Mouse (Mus musculus) Muller cell, postnatal 12 days (primary cell): ENCODE results near the gene Cdkn1a.
"Not testable (repeated sequence)": the region's sequence is repeated elsewhere in the genome, so short reads cannot be mapped to it uniquely, and the experiment has no call there.

Experiments
- DNase-seq: peaks from one replicate; pipeline ENCODE4 v3.0.0-alpha.2; 2015; ENCODE audit errors: inconsistent ontology term

Cdkn1a gene

DNA sequence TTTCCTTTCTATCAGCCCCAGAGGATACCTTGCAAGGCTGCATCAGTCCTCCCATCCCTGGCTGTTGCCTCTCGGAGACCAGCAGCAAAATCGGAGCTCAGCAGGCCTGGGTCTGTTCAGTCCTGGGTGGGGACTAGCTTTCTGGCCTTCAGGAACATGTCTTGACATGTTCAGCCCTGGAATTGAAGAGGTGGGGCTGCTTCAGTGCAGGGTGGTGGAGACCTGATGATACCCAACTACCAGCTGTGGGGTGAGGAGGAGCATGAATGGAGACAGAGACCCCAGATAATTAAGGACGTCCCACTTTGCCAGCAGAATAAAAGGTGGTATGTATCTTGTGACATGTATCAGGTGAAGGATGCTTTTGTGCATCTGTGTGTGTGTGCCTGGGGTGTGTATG lies at the start of gene Cdkn1a:
Gene Cdkn1a, plus strand, starts transcription at position 201 of the 400 bp plus-strand sequence.
- peak; percentile 57 for DNase-seq

DNA sequence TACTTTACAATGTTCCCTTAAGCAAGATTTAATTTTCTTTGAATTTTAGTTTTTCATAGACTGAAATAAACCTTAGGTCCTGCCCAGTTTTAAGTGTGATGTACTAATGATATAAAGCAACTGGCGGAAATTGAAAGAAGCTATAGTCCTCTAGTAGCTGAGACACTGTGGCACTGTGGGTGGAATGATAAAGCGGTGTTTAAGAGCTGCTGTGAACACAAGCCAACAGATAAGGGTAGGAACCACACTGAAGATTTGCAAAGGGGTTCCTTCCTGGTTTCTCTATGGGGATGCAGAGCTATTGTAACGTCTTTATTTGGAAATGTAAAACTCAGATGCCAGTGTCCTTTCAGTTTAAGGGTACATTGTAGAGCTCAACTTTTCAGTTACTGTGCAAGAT lies 49.1 kb upstream of the Cdkn1a start:
- not testable (repeated sequence) for DNase-seq

DNA sequence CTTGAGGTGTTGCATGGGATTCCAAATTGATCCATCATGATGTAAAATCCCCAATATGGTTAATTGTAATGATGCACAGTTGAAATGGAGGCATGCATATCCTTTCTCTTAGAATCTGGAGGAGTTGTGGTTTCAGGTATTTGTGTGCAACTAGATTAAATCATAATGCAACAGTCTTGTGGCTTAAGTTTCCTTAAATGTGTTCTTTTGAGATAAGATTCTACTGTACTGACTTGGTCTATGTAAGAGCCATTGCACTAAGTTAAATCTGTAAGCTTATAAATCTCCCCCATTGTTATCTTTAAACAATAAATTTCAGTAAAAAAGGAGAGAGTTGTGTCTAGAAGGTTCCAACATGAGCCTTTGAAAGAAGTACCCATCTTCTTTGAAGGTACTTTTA lies 48.2 kb upstream of the Cdkn1a start:
- no peak for DNase-seq

DNA sequence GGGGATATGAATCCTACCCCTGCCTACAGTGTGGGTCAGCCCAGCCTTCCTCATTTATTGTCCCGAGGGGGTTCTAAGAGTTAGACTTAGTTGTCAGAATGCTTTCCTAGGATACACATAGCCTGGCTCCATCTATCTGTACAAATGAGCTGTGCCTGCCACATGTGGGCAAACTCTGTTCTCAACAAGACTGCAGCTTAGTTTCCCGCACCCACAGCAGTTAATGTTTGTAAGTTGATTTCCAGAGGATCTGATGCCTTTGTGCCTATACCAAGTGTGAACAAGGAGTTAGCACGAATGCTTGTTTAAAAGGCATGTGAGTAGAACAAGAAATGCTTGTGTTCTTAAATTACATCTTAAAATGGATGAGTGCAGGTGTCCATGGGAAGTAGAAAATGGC lies 47.2 kb upstream of the Cdkn1a start:
- no peak for DNase-seq

DNA sequence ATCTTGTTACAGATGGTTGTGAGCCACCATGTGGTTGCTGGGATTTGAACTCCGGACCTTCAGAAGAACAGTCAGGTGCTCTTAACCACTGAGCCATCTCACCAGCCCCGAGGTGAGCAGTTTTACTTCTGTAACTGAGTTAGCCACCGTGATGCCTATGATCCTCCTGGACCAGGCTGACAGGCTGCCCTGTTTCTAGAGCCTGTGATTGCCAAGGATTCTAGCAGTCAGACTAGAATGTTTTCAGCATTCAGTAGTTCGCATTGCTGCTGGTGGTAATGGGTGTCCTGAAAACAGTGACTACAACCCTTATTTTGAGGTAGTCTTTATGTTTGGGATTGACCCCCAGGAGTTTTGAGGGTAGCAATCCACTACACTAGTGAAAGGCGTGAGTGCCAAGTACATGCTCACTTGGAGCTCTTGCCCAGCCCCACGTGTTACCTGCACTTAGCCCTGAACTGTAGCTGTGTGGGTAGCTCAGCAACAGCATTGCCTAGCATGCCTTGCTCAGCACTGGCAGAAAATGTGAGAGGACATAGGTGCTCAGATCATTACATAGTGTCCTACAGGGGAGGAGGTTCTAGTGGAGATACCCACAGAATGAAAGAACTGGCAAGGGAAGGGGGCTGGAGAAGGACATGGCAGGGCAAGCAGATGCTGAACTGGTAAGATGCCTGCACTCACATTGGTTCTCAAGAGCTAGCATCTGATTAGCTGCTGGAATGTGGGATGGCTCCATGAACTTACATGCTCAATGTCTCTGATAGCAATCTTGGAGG lies 46.4 kb upstream of the Cdkn1a start:
- DNase-seq, result no peak

DNA sequence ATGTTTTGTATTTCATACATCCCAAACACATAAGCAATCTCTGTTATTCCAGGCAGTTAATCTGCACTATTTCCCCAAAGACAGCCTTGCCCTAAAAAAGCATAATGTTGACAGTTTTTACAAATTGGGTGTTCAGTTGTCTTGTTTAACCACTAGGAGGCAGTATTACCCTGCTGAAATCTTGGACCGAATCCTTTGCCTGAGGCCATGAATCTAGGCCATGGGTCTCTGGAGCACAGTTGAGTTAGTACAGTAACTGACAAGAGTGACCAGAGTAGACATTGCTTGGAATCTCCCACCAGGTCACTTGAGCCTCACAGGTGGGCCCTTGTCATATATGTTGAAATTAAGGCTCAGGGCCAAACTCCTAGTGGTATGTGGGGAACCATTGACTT lies 45.9 kb upstream of the Cdkn1a start:
- DNase-seq, result no peak

DNA sequence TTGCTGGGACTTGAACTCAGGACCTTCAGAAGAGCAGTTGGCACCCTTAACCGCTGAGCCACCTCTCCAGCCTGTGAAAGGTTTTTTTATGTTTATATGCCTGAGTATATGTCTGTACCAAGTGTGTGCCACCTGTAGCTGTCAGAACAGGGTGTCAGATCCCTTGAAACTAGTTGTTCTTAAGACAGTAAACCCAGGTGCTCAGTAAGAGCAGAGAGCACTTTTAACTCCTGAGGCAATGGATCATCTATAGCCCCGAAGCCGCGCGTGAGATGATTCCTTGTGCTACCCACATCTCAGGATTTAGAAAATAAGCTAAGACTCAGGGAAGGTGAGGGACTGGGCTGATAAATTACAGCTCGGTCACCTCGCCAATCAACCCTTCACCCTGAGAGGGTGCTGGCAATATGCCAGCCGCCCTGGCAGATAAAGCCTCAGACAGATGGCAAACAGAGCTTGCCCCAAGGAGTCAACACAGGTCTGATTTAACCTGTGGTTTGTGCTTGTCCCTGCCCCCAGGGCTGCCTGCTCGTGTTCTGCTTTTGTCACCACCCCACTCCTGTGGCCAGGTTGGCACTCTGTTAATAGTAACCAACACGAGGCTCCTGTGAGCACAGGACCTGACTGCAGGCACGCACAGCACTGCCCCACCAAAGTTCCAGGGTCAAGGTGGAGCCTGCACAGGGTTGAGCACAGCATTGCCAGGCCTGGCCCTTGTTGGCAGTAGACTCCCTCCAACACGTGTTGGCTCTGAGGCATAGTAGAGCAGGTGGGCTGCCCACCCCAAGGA lies 44.8 kb upstream of the Cdkn1a start:
- DNase-seq, result no peak

DNA sequence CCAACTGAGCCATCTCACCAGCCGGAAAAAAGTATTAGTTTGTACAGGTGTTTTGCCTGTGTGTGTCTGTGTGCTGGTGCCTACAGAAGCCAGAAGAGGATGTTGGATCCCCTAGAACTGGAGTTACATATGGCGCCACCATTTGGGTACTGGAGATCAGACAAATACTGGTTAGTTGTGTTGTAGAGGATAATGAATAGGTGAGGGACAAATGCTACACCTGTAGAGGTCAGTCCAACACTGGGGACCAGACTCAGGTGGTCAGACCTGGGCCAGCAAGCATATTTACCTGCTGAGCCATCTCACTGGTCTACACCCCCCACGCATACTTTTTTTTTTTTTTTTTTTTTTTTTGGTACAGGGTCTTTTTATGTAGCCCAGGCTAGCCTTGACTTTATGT lies 43.9 kb upstream of the Cdkn1a start:
- no peak for DNase-seq

DNA sequence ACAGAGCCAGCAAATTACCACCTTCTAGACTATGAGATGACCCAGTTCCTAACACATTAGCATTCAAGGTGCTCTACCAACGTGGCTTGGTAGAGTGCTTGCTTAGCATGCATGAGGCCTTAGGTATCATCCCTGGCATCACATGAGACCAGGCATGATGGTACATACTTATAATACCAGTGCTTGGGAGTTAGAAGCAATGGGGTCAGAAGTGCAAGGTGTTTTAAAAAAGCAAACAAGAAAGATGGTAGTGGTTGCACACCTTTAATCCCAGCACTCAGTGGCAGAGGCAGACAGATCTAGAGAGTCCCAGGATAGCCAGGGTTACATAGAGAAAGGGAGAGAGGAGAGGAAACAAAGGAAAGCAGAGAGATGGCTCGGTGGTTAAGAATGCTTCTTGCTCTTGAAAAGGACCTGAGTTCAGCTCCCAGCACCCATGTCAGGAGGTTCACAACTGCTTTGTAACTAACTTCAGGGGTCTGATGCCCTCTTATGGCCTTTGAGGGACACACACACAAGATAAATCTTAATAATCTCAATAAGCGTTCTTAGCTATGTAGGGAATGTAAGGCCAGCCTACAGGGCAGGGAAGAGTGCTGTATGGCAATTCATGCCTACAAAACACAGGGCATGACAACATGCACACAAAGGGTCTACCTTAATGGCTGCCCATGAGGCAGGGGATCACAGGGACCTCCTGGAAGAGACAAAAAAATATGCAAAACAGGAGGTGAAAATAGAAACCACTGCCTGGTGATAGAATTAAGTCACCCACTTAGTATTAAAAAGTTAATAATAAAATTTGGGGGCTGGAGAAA lies 42.9 kb upstream of the Cdkn1a start:
- DNase-seq, result no peak

DNA sequence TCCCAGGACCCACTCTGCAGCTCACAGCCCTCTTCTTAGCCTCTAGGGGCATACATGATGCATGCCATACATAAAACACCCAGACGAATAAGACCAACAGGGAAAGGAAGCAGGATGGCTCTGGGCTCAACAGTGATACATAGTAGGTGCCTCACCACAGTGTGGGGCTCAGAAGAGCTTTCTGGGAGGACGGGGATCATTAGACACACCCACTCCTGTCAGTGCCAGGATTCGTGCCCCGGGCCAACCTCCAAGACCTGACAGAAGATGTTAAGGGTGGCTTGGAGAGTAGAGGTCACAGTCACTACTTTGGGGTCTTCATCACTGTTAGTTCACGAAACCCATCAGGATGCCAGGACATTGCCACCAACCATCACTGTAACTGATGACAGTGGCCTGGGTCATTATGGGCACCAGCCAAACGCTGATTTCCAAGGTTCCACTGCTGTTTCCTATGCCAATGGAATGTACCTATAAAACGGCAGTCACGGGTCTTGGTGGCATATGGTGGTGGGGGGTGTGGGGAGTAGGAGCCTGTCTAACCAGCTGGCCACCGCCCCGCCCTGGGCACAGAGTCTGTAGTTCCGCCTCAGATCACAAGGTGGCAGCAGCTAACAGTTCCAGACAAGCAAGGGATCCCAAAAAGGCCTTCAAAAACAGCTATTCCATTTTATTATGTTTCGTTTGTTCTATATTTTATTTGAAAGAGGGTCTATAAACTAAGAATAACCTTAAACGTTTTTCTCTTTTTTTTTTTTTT lies 41.8 kb upstream of the Cdkn1a start:
- DNase-seq, result peak; percentile 83

DNA sequence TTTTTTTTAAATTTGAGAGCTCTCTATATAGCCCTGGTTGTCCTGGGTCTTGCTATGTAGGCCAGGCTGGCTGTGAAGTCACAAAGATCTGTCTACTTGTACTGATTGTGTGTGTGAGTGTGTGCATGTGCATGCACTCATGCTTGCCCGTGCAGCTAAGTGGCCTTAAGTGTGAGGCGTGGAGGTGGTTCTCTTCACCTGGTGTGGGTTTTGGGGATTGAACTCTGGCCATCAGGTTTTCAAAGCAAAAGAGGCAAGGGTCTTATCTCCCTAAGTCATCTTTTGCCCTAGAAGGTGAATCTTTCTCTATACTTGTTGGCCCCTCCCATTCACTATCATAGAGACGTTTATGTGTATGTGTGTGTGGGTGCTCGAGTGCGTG lies 41.3 kb upstream of the Cdkn1a start:
- DNase-seq, result no peak

DNA sequence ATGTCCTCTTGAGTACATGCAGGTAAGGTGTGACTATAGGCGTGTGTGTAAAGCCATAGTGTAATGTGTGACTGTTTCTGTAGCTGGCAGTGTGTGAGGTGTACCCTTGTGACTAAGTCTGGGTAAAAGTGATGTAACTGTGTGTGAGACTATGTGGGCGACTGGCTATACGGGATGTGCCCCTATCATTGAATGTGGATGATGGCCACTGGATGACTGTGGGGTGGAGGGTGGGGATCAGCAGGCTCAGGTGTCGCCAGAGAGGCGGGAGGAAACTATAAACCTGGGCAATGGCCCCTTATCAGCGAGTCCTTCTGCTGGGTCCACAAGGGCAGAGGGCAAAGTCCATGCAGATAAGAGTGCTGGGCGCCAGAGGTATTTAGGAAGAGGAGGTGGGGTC lies 40.9 kb upstream of the Cdkn1a start:
- DNase-seq, result no peak

DNA sequence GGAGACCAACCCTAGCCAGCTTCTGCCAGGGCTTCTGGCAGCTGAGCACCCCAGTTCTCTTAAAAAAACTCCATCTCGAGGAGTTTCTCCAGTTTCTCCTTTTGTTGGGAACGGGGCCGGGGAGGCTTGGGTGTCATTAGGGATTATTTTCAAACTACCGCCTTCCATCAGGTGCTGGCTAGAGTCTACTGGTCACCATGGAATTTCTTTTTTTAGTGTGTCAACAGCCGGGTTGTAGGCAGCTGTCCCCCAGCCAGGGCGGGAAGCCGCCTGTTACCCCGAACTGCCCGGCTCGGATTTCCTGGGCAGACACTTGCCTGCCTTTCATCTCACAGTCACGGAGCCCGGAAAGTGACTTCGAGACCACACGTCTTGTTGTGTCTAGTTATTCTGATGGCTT lies 40.0 kb upstream of the Cdkn1a start:
- DNase-seq, result no peak

DNA sequence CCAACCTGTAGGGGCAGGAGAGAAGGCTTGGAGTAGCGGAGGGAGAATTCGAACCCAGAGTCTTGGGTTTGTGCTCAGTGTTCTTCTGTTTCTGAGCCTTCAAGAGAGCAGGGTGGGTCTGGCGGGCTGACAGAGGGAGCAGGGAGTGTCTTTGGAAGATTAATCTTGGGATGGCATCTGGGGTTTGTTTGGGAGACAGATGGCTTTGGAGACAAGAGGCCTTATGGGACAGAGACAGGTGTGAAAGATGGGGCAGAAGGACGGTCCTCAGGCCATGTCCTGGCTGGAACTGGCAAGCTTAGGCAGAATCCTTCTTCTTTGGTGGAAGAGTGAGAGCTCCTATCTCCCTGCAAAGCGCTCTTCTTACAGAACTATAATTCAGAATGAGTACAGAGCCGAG lies 37.7 kb upstream of the Cdkn1a start:
- DNase-seq, result no peak

DNA sequence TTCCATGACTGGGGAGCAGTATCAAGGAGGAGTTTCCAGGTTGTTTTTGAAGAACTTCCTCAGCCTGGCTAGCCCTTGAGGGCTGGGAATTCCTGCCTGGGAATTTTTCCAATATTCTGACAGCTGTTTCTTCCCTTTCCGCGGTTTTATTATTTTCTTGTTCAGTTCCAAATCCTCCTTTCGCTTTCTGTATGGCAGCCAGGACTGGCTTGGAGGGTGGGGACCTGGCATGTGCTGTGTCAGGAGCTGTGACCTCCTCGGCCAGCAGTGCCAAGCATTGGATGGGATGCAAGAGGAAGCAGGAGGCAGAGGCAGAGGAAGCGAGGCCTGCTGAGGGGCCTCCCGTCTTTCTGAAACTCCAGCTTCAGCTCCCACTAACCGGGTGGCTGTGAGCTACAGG lies 36.9 kb upstream of the Cdkn1a start:
- no peak for DNase-seq

DNA sequence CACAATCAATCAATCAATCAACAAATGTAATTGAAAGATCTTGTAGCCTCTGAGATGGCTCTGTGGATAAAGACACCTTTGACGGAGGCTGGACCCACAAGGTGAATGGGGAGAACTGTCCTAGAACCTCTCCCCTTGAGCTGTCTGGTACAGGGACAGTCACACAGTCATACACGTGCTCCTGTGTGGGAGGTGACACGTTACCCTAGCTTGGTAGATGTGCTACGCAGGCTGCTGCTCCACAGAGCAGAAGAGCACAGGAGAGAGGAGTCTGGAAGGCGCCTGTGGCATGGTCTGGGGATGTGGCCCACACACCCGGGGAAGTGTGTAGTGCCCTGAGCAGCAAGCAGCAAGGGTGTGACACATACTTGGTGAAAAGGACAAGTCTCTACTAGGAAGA lies 36.3 kb upstream of the Cdkn1a start:
- no peak for DNase-seq

DNA sequence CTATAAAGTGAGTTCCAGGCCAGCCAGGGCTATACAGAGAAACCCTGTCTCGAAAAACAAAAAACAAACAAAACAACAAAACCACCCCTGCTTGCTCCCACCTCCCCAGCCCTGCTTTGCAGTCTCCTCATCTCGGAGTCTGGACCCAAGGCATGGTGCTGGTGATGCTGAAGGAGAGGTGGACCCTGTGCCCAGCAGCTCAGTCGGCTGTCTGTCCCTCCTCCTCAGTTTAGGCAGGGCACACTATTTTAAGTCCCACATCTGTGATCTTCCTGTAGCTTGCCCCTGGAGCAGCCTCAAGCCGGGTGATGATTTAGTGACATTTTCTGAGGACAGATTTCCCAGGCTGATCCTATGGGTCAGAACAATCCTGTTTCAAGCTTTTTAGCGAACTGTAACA lies 35.2 kb upstream of the Cdkn1a start:
- DNase-seq, result no peak

DNA sequence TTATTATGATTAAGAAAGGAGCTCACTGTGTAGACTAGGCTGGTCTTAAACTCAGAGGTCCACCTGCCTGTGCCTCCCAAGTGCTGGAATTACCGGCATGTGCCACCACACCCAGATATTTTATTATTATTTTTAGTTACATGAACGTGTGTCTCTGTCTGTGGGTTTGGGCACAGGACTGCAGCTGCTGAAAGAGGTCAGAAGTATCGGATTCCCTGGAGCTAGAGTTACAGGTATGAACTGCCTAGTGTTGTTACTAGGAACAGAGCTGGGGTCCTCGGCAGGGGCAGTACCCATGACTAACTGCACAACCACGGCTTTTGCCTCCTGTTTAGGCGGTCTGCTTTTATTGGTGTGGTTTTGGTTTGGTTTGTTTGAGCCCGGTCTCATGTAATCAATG lies 34.6 kb upstream of the Cdkn1a start:
- no peak for DNase-seq

DNA sequence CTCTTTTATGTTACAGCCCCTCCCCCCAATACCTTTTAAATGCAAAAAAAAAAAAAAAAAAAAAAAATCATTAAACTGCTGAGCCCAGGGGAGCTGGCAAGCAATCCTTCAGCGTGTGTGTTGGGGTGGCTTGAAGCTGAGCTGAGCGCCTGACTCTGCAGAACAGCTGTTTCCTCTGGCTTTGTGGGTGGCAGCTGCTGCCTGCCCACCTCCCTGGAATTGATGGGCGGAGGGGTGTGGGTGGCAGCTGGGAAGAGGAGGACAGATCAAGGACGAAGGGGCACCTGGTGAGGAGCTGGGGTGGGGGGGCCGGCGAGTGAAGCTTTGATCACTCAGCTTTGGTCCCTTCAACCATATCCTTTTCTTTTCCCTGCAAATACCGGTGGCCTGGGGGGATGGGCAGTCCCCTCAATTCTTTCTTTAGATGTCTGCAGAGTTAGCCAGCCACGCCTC lies 34.1 kb upstream of the Cdkn1a start:
- DNase-seq, result no peak

DNA sequence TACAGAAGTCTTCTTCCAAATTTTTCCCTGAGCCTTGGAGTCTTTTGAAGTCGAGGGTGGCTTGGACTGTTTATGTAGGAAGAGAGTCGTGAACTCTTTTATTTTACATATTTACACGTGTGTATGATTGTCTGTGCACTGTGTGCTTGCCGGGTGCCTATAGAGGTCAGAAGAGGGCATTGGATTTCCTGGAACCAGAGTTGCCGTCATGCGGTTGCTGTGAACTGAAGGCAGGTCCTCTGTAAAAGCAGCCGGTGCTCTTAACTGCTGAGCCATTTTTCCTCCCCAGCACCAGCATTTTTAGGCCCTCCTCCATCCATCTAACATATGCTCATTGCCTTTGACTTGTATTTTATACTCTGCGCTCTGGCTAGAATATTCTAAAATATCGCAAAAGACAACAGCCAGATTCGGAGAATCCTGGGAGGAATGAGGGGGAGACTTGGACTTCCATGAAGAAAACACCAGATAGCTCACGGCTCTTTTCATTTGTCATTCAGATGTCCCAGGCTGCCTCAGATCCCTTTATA lies 33.4 kb upstream of the Cdkn1a start:
- DNase-seq, result no peak

DNA sequence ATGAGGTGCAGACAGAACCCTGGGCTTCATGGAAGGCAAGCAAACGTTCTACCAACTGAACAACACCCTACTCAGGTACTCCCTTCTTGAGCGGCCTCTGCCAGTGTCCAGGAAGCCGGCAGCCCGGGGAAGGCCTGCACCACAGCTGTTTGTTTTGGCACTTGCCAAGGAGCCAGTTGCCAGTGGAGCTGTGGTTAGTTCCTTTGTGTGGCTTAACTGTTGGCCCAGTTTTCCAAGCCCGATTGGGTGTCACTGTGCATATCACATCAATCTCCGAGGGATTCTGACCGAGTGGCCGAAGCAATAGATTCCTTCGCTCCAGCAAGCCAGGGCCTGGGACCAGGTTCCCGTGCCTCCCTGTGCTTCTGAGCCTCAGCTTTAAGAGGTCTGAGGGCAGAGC lies 32.8 kb upstream of the Cdkn1a start:
- DNase-seq, result peak; percentile 90
